Mouse (Mus musculus) forebrain, embryonic 15.5 days (tissue): ENCODE measurements around the gene Prdm1. TPM values are rescaled to one million over a fixed set of nuclear protein-coding genes. Genes with fewer than 3 reads are reported as not detected.

ENCODE experiments used
- ATAC-seq: fragments of 200-750 bp; cut with Nextera tagmentation; replicated peaks from 2 replicates; pipeline ENCODE4 v1.8.0; 2017; ENCODE audit warnings: mild to moderate bottlenecking, moderate TSS enrichment, moderate library complexity
- H3K27ac ChIP-seq: fragments of 300-500 bp; sonication (generic); replicated peaks from 2 replicates; pipeline ENCODE4 v1.5.1; 2015; ENCODE audit warnings: mild to moderate bottlenecking, inconsistent platforms
- H3K27me3 ChIP-seq: fragments of 300-500 bp; sonication (generic); 2 replicates; pipeline ENCODE4 v1.6.1; 2015; ENCODE audit warnings: inconsistent platforms
- H3K36me3 ChIP-seq: fragments of 300-500 bp; sonication (generic); 2 replicates; pipeline ENCODE4 v1.6.1; 2015; ENCODE audit warnings: mild to moderate bottlenecking, inconsistent platforms
- H3K4me1 ChIP-seq: fragments of 300-500 bp; sonication (generic); 2 replicates; pipeline ENCODE4 v1.6.1; 2015; ENCODE audit warnings: inconsistent platforms
- H3K4me2 ChIP-seq: fragments of 300-500 bp; sonication (generic); replicated peaks from 2 replicates; pipeline ENCODE4 v1.6.1; 2015; ENCODE audit warnings: mild to moderate bottlenecking, inconsistent platforms
- H3K4me3 ChIP-seq: fragments of 300-500 bp; sonication (generic); 2 replicates; pipeline ENCODE4 v1.5.1; 2015; ENCODE audit warnings: mild to moderate bottlenecking, inconsistent platforms
- H3K9ac ChIP-seq: fragments of 300-500 bp; sonication (generic); replicated peaks from 2 replicates; pipeline ENCODE4 v1.6.1; 2015; ENCODE audit warnings: mild to moderate bottlenecking, inconsistent platforms
- H3K9me3 ChIP-seq: fragments of 300-500 bp; sonication (generic); 2 replicates; pipeline ENCODE4 v1.6.1; 2016; ENCODE audit warnings: inconsistent platforms
- WGBS: fragments of 180-500 bp; shearing (Covaris S2); methylation state at CpG from one replicate; pipeline ENCODE4 v1.1.7; 2015; ENCODE audit warnings: mixed read lengths; 5-methylcytosine and 5-hydroxymethylcytosine counted together
- polyA plus RNA-seq: library from polyadenylated mRNA; unstranded; fragments of >200 nt; fragmentation: Nextera tagmentation; extraction: Ambion mirVana; gene quantifications from 2 replicates; pipeline ENCODE4 v1.2.1, GENCODE M21; 2015

Gene Prdm1
- 0.45 and 0.47 TPM in 2 replicates for polyA plus RNA-seq

GRCm38 (mm10) chr10:44528291-44529082 is at the start of gene Prdm1:
Prdm1 (minus strand) TSS chr10:44528501.
- 1% methylated on average over 25 of the region's 25 CpGs for WGBS

GRCm38 (mm10) chr10:44565971-44566370 is 37.7 kb upstream of the Prdm1 start:
- Histone ChIP-seq H3K27me3 (no peaks in the 10 kb centered on the region), H3K9ac (no peak overlapping the region), H3K27ac (no peak overlapping the region), H3K4me2 (no peak overlapping the region), H3K4me3 (no peak overlapping the region), H3K4me1 (no peaks in the 10 kb centered on the region), H3K36me3 (no peaks in the 10 kb centered on the region), H3K9me3 (no peaks in the 10 kb centered on the region)
- no peak for ATAC-seq
- 73% methylated on average over 3 of the region's 3 CpGs for WGBS

More at GRCm38 (mm10) chr10:44528291-44529082, at the start of gene Prdm1:
- Histone ChIP-seq H3K4me3 (peak within 1 kb of the TSS; percentile 55), H3K27me3 (peaks cover 75% of the 10 kb centered on the region), H3K27ac (no peak within 1 kb of the TSS), H3K9me3 (no peaks in the 10 kb centered on the region), H3K9ac (peak within 1 kb of the TSS; percentile 20), H3K4me1 (peaks cover 20% of the 10 kb centered on the region), H3K4me2 (peak within 1 kb of the TSS; percentile 95), H3K36me3 (no peaks in the 10 kb centered on the region)
- ATAC-seq = peak; percentile 2; the same call in 1 of the 2 replicates

GRCm38 (mm10) chr10:44565109-44565508 is 36.8 kb upstream of the Prdm1 start:
- H3K9ac ChIP-seq = no peak overlapping the region
- no peak for ATAC-seq
- no peak overlapping the region for H3K27ac ChIP-seq
- H3K4me2 ChIP-seq = no peak overlapping the region
- no peaks in the 10 kb centered on the region for H3K36me3 ChIP-seq
- no peaks in the 10 kb centered on the region for H3K27me3 ChIP-seq
- H3K4me1 ChIP-seq = no peaks in the 10 kb centered on the region
- H3K4me3 ChIP-seq = no peak overlapping the region
- WGBS = 88% methylated on average over 2 of the region's 2 CpGs
- no peaks in the 10 kb centered on the region for H3K9me3 ChIP-seq

GRCm38 (mm10) chr10:44556845-44557244 is 28.5 kb upstream of the Prdm1 start:
- no peaks in the 10 kb centered on the region for H3K36me3 ChIP-seq
- H3K4me3 ChIP-seq = no peak overlapping the region
- H3K4me2 ChIP-seq = no peak overlapping the region
- no peaks in the 10 kb centered on the region for H3K4me1 ChIP-seq
- H3K27me3 ChIP-seq = no peaks in the 10 kb centered on the region
- 82% methylated on average over 4 of the region's 4 CpGs for WGBS
- H3K27ac ChIP-seq = no peak overlapping the region
- H3K9me3 ChIP-seq = no peaks in the 10 kb centered on the region
- ATAC-seq = no peak
- no peak overlapping the region for H3K9ac ChIP-seq

- H3K36me3 ChIP-seq = no peaks in the 10 kb centered on the region
- H3K9me3 ChIP-seq = no peaks in the 10 kb centered on the region
- no peak overlapping the region for H3K27ac ChIP-seq
- H3K4me1 ChIP-seq = no peaks in the 10 kb centered on the region
- no peaks in the 10 kb centered on the region for H3K27me3 ChIP-seq
- no peak overlapping the region for H3K4me3 ChIP-seq
- 87% methylated on average over 2 of the region's 2 CpGs for WGBS
- H3K9ac ChIP-seq = no peak overlapping the region
- ATAC-seq = no peak
- H3K4me2 ChIP-seq = no peak overlapping the region
Observed at GRCm38 (mm10) chr10:44555317-44555716, 27.0 kb upstream of the Prdm1 start.

DNA sequence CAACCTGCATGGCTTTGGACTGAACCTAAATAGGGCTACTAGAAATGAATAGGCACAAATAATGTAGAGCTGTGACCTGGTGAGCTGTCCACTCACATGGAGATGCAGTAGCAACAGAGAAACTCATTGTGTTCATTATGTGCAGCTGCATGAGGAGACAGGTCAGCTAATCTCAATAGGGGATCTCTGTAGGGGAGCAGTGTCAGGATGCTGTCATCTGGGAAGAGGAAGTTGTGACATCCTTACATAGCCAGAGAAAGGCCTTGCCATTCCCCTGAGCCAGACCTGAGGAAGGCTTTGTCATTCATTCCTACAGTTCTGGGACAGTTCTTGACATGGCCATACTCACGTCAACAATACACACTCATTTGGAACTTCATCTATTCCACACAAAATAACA is 25.3 kb upstream of the Prdm1 start:
- Histone ChIP-seq H3K4me2 (no peak overlapping the region), H3K9ac (no peak overlapping the region), H3K4me3 (no peak overlapping the region), H3K4me1 (no peaks in the 10 kb centered on the region), H3K36me3 (no peaks in the 10 kb centered on the region), H3K9me3 (no peaks in the 10 kb centered on the region), H3K27ac (no peak overlapping the region), H3K27me3 (no peaks in the 10 kb centered on the region)
- 82% methylated on average over 1 of the region's 1 CpGs for whole genome bisulfite sequencing
- no peak for ATAC-seq

DNA sequence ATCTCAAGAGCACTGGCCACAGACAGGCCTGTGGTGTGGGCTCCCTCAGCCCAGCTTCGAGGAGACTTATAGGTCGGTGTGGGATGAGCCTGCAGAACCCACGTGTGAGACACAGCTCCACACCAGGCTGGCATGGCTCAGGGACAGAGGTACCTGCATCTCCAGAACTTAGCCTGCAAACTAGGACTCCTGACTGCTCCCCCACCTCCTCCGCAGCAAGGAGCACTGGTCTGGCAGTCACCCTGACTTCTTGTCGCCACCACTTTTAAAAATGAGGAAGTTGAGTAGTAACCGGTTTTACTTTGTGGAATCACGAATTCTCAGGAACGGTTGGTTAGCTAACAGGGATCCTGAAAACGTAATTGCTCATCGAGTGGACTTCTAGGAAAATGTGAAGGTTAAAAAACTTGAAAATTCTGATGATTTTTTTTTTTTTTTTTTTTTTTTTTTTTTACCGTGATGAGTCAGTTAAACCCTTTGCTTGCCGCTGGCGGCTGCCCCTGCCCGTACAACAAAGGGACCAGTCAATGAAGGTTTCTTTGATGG is 10.8 kb upstream of the Prdm1 start:
- H3K4me2 ChIP-seq = no peak overlapping the region
- H3K36me3 ChIP-seq = no peaks in the 10 kb centered on the region
- no peak for ATAC-seq
- H3K27ac ChIP-seq = no peak overlapping the region
- H3K4me3 ChIP-seq = no peak overlapping the region
- peaks cover 40% of the 10 kb centered on the region for H3K27me3 ChIP-seq
- no peaks in the 10 kb centered on the region for H3K4me1 ChIP-seq
- 11% methylated on average over 14 of the region's 14 CpGs for WGBS
- no peaks in the 10 kb centered on the region for H3K9me3 ChIP-seq
- H3K9ac ChIP-seq = no peak overlapping the region

- H3K36me3 ChIP-seq = no peaks in the 10 kb centered on the region
- no peaks in the 10 kb centered on the region for H3K4me1 ChIP-seq
- H3K4me3 ChIP-seq = no peak overlapping the region
- H3K27me3 ChIP-seq = peaks cover 43% of the 10 kb centered on the region
- H3K9ac ChIP-seq = no peak overlapping the region
- H3K27ac ChIP-seq = no peak overlapping the region
- H3K9me3 ChIP-seq = no peaks in the 10 kb centered on the region
- no peak for ATAC-seq
- WGBS = 70% methylated on average over 6 of the region's 6 CpGs
- no peak overlapping the region for H3K4me2 ChIP-seq
Observed at GRCm38 (mm10) chr10:44538137-44538536, 9.8 kb upstream of the Prdm1 start.

DNA sequence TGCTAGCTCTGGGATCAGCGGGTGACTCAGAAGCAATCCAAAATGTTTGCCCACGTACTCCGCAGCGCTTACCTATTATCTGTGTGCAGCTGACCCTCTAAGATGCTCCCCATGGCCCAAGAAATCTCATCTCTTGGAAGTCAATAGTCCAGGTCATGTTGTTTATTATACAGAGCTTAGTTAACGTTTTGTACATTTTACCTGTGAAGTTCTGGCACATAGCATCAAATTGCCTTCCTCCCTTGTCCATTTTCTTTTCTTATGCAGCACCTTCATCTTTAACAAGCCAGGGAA is 1.7 kb upstream of the Prdm1 start:
- H3K27me3 ChIP-seq = peaks cover 68% of the 10 kb centered on the region
- H3K4me2 ChIP-seq = peak overlapping the region; percentile 95
- H3K4me1 ChIP-seq = peaks cover 20% of the 10 kb centered on the region
- H3K4me3 ChIP-seq = peak overlapping the region; percentile 55
- H3K9me3 ChIP-seq = no peaks in the 10 kb centered on the region
- no peak overlapping the region for H3K9ac ChIP-seq
- WGBS = under 1% methylated on average over 5 of the region's 5 CpGs
- H3K36me3 ChIP-seq = no peaks in the 10 kb centered on the region
- no peak overlapping the region for H3K27ac ChIP-seq
- ATAC-seq = no peak

DNA sequence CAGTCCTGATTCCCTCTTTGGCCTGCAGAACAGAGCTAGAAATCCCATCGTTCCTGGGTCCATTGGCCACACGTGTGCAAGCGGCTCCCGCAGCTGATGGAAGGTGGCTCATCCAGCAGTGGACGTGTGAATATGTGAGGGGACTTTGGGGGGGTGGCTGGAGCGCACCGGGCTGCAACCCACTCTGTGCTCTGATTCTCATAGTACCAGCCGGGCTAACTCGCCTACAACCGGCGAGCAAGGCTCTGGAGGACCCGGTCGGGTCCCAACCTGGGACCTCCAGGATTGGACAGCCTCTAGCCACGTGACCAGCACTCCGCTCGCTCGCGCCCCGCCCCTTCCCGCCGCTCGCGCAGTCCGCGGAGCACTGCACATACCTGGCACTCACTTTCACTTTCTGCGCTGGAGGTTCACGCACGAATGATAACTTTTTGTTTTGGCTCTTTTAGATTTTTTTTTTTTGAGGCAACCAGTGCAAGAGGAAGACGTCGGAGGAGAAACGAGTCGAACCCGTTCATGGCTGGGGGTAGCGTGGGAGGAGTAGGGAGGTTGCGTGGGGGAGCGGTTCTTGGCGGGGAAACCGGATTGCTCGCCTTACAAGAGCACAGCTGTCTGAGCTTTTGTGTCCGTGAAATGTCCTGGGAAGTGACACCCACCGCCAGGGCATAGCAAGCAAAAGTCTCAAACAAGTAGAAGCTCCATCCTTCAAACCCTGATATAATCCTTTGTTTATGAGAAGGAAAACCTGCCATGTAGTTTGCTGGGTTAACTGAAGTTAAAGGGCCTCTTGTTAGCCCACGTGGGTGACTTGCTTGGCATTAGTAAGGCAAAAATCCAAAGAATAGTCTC is 1.1 kb upstream of the Prdm1 start:
- peak; percentile 99 for ATAC-seq
- H3K27me3 ChIP-seq = peaks cover 69% of the 10 kb centered on the region
- H3K4me2 ChIP-seq = peak overlapping the region; percentile 95
- H3K27ac ChIP-seq = no peak overlapping the region
- H3K4me3 ChIP-seq = peak overlapping the region; percentile 55
- no peaks in the 10 kb centered on the region for H3K36me3 ChIP-seq
- no peaks in the 10 kb centered on the region for H3K9me3 ChIP-seq
- peak overlapping the region; percentile 20 for H3K9ac ChIP-seq
- under 1% methylated on average over 42 of the region's 42 CpGs for WGBS
- peaks cover 20% of the 10 kb centered on the region for H3K4me1 ChIP-seq

DNA sequence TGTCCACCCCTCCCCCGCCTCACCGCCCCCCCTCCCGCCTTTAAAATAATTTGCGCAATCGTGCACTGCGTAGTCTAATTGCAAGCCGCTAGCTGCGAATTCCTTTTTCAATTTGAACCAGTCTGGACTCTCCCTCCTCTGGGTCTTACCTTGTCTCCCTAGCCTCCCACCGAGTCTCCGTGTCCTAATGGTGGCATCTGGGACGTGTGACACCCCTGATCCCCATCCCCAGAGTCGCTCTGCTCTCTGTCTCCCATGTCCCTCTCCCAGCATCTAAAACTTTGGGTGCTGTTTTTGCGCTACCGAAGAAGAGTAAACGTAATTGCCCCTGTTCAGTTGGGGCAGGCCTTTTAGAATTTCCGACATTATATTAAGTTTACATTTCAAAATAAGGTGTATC is 650 bp downstream of the Prdm1 start:
- H3K36me3 ChIP-seq = no peaks in the 10 kb centered on the region
- H3K4me1 ChIP-seq = peaks cover 20% of the 10 kb centered on the region
- H3K9ac ChIP-seq = no peak overlapping the region
- ATAC-seq = no peak
- H3K27me3 ChIP-seq = peaks cover 79% of the 10 kb centered on the region
- WGBS = under 1% methylated on average over 16 of the region's 16 CpGs
- no peak overlapping the region for H3K27ac ChIP-seq
- H3K4me3 ChIP-seq = peak overlapping the region; percentile 25
- no peaks in the 10 kb centered on the region for H3K9me3 ChIP-seq
- H3K4me2 ChIP-seq = peak overlapping the region; percentile 38
